Mouse (Mus musculus) hindbrain, embryonic 12.5 days (tissue): ENCODE measurements around the gene Ap2a1. TPM values are rescaled to one million over a fixed set of nuclear protein-coding genes. Genes with fewer than 3 reads are reported as not detected.
A peak's percentile ranks its signal among the peaks of the same experiment; 100 is the strongest.

Source experiments
- ATAC-seq: fragments of 200-750 bp; cut with Nextera tagmentation; 2 replicates; pipeline ENCODE4 v1.8.0; 2017; ENCODE audit warnings: moderate TSS enrichment; ENCODE audit not compliant: low FRiP score
- H3K27ac ChIP-seq: fragments of 300-500 bp; sonication (generic); 2 replicates; pipeline ENCODE4 v1.5.1; 2016; ENCODE audit warnings: mild to moderate bottlenecking
- H3K27me3 ChIP-seq: fragments of 300-500 bp; sonication (generic); 2 replicates; pipeline ENCODE4 v1.6.1; 2016; ENCODE audit warnings: mild to moderate bottlenecking
- H3K36me3 ChIP-seq: fragments of 300-500 bp; sonication (generic); 2 replicates; pipeline ENCODE4 v1.6.1; 2016; ENCODE audit warnings: mild to moderate bottlenecking
- H3K4me1 ChIP-seq: fragments of 300-500 bp; sonication (generic); 2 replicates; pipeline ENCODE4 v1.6.1; 2016
- H3K4me2 ChIP-seq: fragments of 300-500 bp; sonication (generic); replicated peaks from 2 replicates; pipeline ENCODE4 v1.6.1; 2016; ENCODE audit warnings: mild to moderate bottlenecking
- H3K4me3 ChIP-seq: fragments of 300-500 bp; sonication (generic); 2 replicates; pipeline ENCODE4 v1.5.1; 2016; ENCODE audit warnings: mild to moderate bottlenecking
- H3K9ac ChIP-seq: fragments of 300-500 bp; sonication (generic); 2 replicates; pipeline ENCODE4 v1.6.1; 2016; ENCODE audit warnings: mild to moderate bottlenecking, moderate library complexity
- H3K9me3 ChIP-seq: fragments of 300-500 bp; sonication (generic); replicated peaks from 2 replicates; pipeline ENCODE4 v1.6.1; 2016; ENCODE audit warnings: mild to moderate bottlenecking
- WGBS: fragments of 180-500 bp; shearing (Covaris S2); methylation state at CpG from one replicate; pipeline ENCODE4 v1.1.7; 2016; 5-methylcytosine and 5-hydroxymethylcytosine counted together
- polyA plus RNA-seq: library from polyadenylated mRNA; unstranded; fragments of >200 nt; fragmentation: Nextera tagmentation; extraction: Ambion mirVana; gene quantifications from 2 replicates; pipeline ENCODE4 v1.2.1, GENCODE M21; 2016

Gene Ap2a1
- polyA plus RNA-seq: 103 and 107 TPM in 2 replicates

- peak within 1 kb of the TSS; percentile 79 for H3K4me3 ChIP-seq
- H3K4me2 ChIP-seq: peak within 1 kb of the TSS; percentile 76
- H3K27me3 ChIP-seq: no peaks in the 10 kb centered on the region
- ATAC-seq: peak; percentile 100
- peak within 1 kb of the TSS; percentile 94 for H3K9ac ChIP-seq
- under 1% methylated on average over 84 of the region's 84 CpGs for WGBS
- peak within 1 kb of the TSS; percentile 95 for H3K27ac ChIP-seq
- no peaks in the 10 kb centered on the region for H3K9me3 ChIP-seq
- peaks cover 22% of the 10 kb centered on the region for H3K4me1 ChIP-seq
- peaks cover 20% of the 10 kb centered on the region for H3K36me3 ChIP-seq
Observed at GRCm38 (mm10) chr7:44929204-44930151, at the start of gene Ap2a1. TSS of gene Ap2a1 (minus strand) at chr7:44929496.

DNA sequence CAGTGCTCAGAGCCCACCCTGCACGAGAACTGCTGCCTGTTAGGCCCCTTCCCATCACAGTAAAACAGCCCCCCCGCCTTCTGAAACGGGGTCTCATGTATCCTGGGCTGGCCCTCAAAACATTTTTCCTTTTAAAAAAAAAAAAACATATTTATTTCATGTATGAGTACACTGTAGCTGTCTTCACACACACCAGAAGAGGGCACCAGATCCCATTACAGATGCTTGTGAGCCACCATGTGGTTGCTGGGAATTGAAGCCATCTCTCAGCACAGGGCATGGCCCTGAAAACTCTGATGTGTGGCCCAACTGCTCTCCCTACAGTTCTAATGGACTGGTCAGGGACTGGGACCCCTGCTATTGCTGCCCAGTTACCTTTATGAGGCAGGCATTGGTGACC lies 49.0 kb upstream of the Ap2a1 start:
- no peak overlapping the region for H3K9ac ChIP-seq
- H3K4me2 ChIP-seq: no peak overlapping the region
- H3K4me1 ChIP-seq: peaks cover 17% of the 10 kb centered on the region
- H3K27ac ChIP-seq: no peak overlapping the region
- ATAC-seq: no peak
- WGBS: 97% methylated on average over 3 of the region's 3 CpGs
- H3K27me3 ChIP-seq: no peaks in the 10 kb centered on the region
- H3K36me3 ChIP-seq: peaks cover 78% of the 10 kb centered on the region
- H3K9me3 ChIP-seq: no peaks in the 10 kb centered on the region
- H3K4me3 ChIP-seq: no peak overlapping the region

- Histone ChIP-seq H3K9me3 (no peaks in the 10 kb centered on the region), H3K4me2 (peak overlapping the region; percentile 82), H3K4me1 (peaks cover 32% of the 10 kb centered on the region), H3K4me3 (no peak overlapping the region), H3K27ac (peak overlapping the region; percentile 94), H3K36me3 (peaks cover 50% of the 10 kb centered on the region), H3K9ac (no peak overlapping the region), H3K27me3 (no peaks in the 10 kb centered on the region)
- WGBS: 26% methylated on average over 6 of the region's 6 CpGs
- no peak for ATAC-seq
Observed at GRCm38 (mm10) chr7:44975117-44975419, 45.8 kb upstream of the Ap2a1 start.

DNA sequence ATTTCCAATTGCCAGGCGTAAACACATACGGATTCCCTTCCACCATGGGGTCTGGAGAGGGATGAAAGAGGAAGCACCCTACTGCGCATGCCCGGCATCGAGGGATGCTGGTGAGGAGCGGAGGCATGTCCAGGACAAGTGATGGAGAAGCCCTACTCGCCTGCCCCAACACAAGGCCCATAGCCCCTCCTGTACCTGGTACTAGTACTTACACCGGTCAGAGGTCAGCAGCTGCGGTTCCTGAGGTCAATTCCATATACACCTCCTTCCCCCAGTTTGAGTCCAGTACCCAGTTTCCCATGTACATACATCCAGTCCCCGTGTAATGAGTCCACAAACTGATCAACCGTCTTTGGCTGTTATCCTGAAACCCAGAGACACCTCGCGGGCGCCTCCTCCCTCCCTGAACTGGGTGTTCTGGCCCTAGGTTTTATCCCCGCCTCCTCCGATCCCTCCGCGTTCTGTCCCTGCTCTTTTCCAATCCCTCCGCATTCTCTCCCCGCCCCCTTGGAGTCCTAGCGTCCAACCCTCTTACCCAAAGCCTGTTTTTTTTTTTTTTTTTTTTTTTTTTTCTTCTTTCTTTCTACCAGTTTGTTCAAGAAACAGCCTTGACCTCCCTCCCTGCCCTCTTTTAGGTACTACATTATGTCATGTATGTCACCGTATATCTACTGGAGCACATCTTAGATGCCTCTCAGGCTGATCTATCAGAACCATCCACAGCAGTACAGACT lies 45.3 kb upstream of the Ap2a1 start, which contains the start of gene Cpt1c:
Gene Cpt1c (minus strand): TSS at position 469 of the 734 bp plus-strand sequence.
- peak within 1 kb of the TSS; percentile 82 for H3K4me2 ChIP-seq
- peak within 1 kb of the TSS; percentile 43 for H3K4me3 ChIP-seq
- peak; percentile 58 for ATAC-seq
- H3K9me3 ChIP-seq: no peaks in the 10 kb centered on the region
- H3K4me1 ChIP-seq: peaks cover 32% of the 10 kb centered on the region
- H3K27ac ChIP-seq: peak within 1 kb of the TSS; percentile 94
- WGBS: 2% methylated on average over 22 of the region's 22 CpGs
- peaks cover 45% of the 10 kb centered on the region for H3K36me3 ChIP-seq
- peak within 1 kb of the TSS; percentile 75 for H3K9ac ChIP-seq
- H3K27me3 ChIP-seq: no peaks in the 10 kb centered on the region

GRCm38 (mm10) chr7:44973415-44974130 lies 44.3 kb upstream of the Ap2a1 start:
- H3K36me3 ChIP-seq: peaks cover 35% of the 10 kb centered on the region
- peak overlapping the region; percentile 75 for H3K9ac ChIP-seq
- H3K4me1 ChIP-seq: peaks cover 32% of the 10 kb centered on the region
- WGBS: 40% methylated on average over 14 of the region's 14 CpGs
- peak overlapping the region; percentile 82 for H3K4me2 ChIP-seq
- peak overlapping the region; percentile 94 for H3K27ac ChIP-seq
- H3K9me3 ChIP-seq: no peaks in the 10 kb centered on the region
- H3K27me3 ChIP-seq: no peaks in the 10 kb centered on the region
- 0 out of 2 replicates have a peak, but pooled peaks have one; percentile 6 for ATAC-seq
- peak overlapping the region; percentile 43 for H3K4me3 ChIP-seq

GRCm38 (mm10) chr7:44971142-44971541 lies 41.8 kb upstream of the Ap2a1 start:
- Histone ChIP-seq H3K9me3 (no peaks in the 10 kb centered on the region), H3K27ac (peak overlapping the region; percentile 62), H3K9ac (peak overlapping the region; percentile 72), H3K27me3 (no peaks in the 10 kb centered on the region), H3K4me1 (peaks cover 32% of the 10 kb centered on the region), H3K4me3 (peak overlapping the region; percentile 37), H3K4me2 (peak overlapping the region; percentile 80), H3K36me3 (peaks cover 20% of the 10 kb centered on the region)
- no peak for ATAC-seq
- 75% methylated on average over 7 of the region's 7 CpGs for WGBS

- Histone ChIP-seq H3K9me3 (no peaks in the 10 kb centered on the region), H3K4me2 (peak overlapping the region; percentile 80), H3K27ac (peak overlapping the region; percentile 62), H3K36me3 (peaks cover 20% of the 10 kb centered on the region), H3K27me3 (no peaks in the 10 kb centered on the region), H3K9ac (peak overlapping the region; percentile 72), H3K4me3 (peak overlapping the region; percentile 37), H3K4me1 (peaks cover 29% of the 10 kb centered on the region)
- WGBS: under 1% methylated on average over 36 of the region's 36 CpGs
- ATAC-seq: peak; percentile 94
Observed at GRCm38 (mm10) chr7:44970231-44970691, 41.0 kb upstream of the Ap2a1 start.

DNA sequence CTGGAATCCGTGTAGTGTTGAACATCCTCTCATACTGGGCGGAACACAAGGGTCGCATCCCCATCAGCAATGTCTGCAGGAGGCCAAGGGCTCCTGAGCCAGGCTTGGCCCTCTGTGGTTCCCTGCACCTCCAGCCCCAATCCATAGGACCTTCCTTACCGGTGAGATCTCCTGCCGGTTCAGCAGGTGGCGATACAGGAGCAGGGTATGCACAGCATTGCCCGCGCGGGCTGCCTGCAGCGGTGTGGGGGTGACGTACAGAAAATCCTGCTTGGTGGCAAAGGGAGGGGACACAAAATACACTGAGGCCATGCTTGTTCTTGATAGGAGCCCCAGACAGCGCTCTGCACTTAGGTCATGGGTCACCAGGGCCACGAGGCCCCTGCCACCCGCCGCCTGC lies 37.3 kb upstream of the Ap2a1 start:
- Histone ChIP-seq H3K36me3 (peaks cover 49% of the 10 kb centered on the region), H3K4me1 (peaks cover 11% of the 10 kb centered on the region), H3K4me2 (no peak overlapping the region), H3K9me3 (no peaks in the 10 kb centered on the region), H3K27me3 (no peaks in the 10 kb centered on the region), H3K27ac (no peak overlapping the region), H3K4me3 (no peak overlapping the region), H3K9ac (no peak overlapping the region)
- no peak for ATAC-seq
- whole genome bisulfite sequencing: 78% methylated on average over 15 of the region's 15 CpGs

- no peaks in the 10 kb centered on the region for H3K9me3 ChIP-seq
- WGBS: 84% methylated on average over 7 of the region's 7 CpGs
- no peak overlapping the region for H3K4me3 ChIP-seq
- H3K4me1 ChIP-seq: peaks cover 5% of the 10 kb centered on the region
- no peak overlapping the region for H3K4me2 ChIP-seq
- H3K36me3 ChIP-seq: peaks cover 55% of the 10 kb centered on the region
- no peaks in the 10 kb centered on the region for H3K27me3 ChIP-seq
- no peak for ATAC-seq
- no peak overlapping the region for H3K9ac ChIP-seq
- no peak overlapping the region for H3K27ac ChIP-seq
Observed at GRCm38 (mm10) chr7:44965975-44966374, 36.7 kb upstream of the Ap2a1 start.

DNA sequence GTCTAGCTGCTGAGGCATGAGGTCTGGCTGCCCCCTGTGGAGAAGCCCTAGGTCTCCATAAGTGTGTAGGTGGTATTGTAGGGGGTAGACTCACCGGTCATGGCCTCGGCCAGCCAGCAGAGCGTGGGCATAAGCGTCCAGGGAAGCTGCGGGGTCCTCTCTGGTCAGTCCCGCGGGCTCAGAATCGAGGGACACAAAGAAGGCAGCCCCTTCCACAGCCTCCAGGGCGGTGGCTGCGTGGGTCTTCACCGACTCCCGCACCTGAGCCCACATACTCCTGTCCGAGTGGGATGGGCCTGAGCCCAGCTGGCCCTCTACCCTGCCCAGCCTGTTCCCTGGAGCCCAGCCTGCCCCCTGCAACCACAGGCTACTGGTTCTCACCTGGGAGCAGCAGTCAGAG lies 35.7 kb upstream of the Ap2a1 start:
- ATAC-seq: no peak
- Histone ChIP-seq H3K9ac (no peak overlapping the region), H3K36me3 (peaks cover 64% of the 10 kb centered on the region), H3K4me2 (no peak overlapping the region), H3K4me3 (no peak overlapping the region), H3K27me3 (no peaks in the 10 kb centered on the region), H3K9me3 (no peaks in the 10 kb centered on the region), H3K4me1 (no peaks in the 10 kb centered on the region), H3K27ac (no peak overlapping the region)
- 90% methylated on average over 13 of the region's 13 CpGs for WGBS

DNA sequence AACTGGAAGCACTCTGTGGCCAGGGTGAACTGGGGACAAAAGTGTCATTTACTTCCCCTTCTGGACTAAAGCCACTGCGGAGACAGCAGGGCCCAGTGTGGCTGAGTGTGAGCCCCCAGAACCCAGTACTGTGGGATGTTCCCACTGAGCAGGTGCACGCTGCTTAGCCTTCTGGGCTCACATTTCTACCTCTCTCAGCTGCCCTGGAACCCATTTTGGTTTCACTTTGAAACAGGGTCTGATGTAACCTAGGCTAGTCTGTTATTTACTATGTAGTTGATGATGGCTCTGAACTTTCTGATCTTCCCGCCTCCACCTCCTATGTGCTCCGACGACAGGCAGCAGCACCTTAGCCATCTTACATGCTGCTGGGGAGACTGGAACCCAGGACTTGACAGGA lies 33.5 kb upstream of the Ap2a1 start:
- H3K36me3 ChIP-seq: peaks cover 75% of the 10 kb centered on the region
- H3K9ac ChIP-seq: no peak overlapping the region
- no peak overlapping the region for H3K4me2 ChIP-seq
- H3K4me1 ChIP-seq: no peaks in the 10 kb centered on the region
- no peak overlapping the region for H3K27ac ChIP-seq
- no peaks in the 10 kb centered on the region for H3K9me3 ChIP-seq
- no peak overlapping the region for H3K4me3 ChIP-seq
- no peak for ATAC-seq
- WGBS: 95% methylated on average over 5 of the region's 5 CpGs
- no peaks in the 10 kb centered on the region for H3K27me3 ChIP-seq

DNA sequence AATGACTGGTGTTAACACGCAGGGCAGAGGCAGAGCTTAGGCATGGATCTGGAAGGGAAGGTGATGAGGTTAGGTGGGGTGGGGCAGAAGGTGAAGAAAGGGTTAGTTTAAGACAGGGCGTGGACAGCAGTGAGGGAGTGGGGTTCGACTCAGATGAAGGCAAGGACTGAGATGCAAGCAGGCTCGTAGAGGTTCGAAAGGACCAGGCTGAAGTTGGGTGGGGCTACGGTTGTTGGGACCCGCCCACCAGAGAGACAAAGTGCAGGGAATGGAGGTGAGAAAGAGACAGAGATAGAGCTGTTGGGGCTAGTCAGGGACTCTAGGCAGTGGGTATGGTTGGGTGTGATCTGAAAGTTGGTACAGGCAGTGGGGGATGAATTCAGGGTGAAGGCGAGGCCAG lies 33.0 kb upstream of the Ap2a1 start:
- Histone ChIP-seq H3K27ac (no peak overlapping the region), H3K4me1 (no peaks in the 10 kb centered on the region), H3K9me3 (no peaks in the 10 kb centered on the region), H3K27me3 (no peaks in the 10 kb centered on the region), H3K9ac (no peak overlapping the region), H3K4me2 (no peak overlapping the region), H3K4me3 (no peak overlapping the region), H3K36me3 (peaks cover 75% of the 10 kb centered on the region)
- 81% methylated on average over 8 of the region's 8 CpGs for WGBS
- no peak for ATAC-seq
